Mouse (Mus musculus) hindbrain, postnatal 0 days (tissue): ENCODE measurements around the gene Gm11562. TPM values are rescaled to one million over a fixed set of nuclear protein-coding genes. Genes with fewer than 3 reads are reported as not detected.

ENCODE experiments used
- ATAC-seq: fragments of 200-750 bp; cut with Nextera tagmentation; 2 replicates; pipeline ENCODE4 v1.8.0; 2017; ENCODE audit warnings: mild to moderate bottlenecking, moderate TSS enrichment, moderate library complexity
- DNase-seq: peaks from one replicate; pipeline ENCODE4 v3.0.0-alpha.2; 2015; ENCODE audit warnings: low spot score
- H3K27ac ChIP-seq: fragments of 300-500 bp; sonication (generic); 2 replicates; pipeline ENCODE4 v1.5.1; 2014; ENCODE audit warnings: mild to moderate bottlenecking
- H3K27me3 ChIP-seq: fragments of 300-500 bp; sonication (generic); 2 replicates; pipeline ENCODE4 v1.6.1; 2014; ENCODE audit warnings: low read length, mixed read lengths; ENCODE audit not compliant: insufficient read depth
- H3K36me3 ChIP-seq: fragments of 300-500 bp; sonication (generic); 2 replicates; pipeline ENCODE4 v1.6.1; 2014; ENCODE audit warnings: low read length, mixed read lengths; ENCODE audit not compliant: insufficient read depth
- H3K4me1 ChIP-seq: fragments of 300-500 bp; sonication (generic); 2 replicates; pipeline ENCODE4 v1.6.1; 2014; ENCODE audit warnings: antibody characterized with exemption, low read length, mixed read lengths; ENCODE audit not compliant: insufficient read depth
- H3K4me2 ChIP-seq: fragments of 300-500 bp; sonication (generic); 2 replicates; pipeline ENCODE4 v1.6.1; 2014; ENCODE audit warnings: low read depth, mild to moderate bottlenecking, low read length, moderate library complexity, mixed read lengths
- H3K4me3 ChIP-seq: fragments of 300-500 bp; sonication (generic); 2 replicates; pipeline ENCODE4 v1.5.1; 2014; ENCODE audit warnings: low read length
- H3K9ac ChIP-seq: fragments of 300-500 bp; sonication (generic); replicated peaks from 2 replicates; pipeline ENCODE4 v1.6.1; 2014; ENCODE audit warnings: mild to moderate bottlenecking, low read length, moderate library complexity, mixed read lengths
- H3K9me3 ChIP-seq: fragments of 300-500 bp; sonication (generic); 2 replicates; pipeline ENCODE4 v1.6.1; 2016; ENCODE audit warnings: low read length, mixed read lengths
- CTCF ChIP-seq: IDR thresholded peaks from 2 replicates; pipeline ENCODE4 v1.5.1; 2016; ENCODE audit warnings: antibody characterized with exemption, control low read depth, low read depth
- WGBS: fragments of 180-500 bp; shearing (Covaris S2); extraction: QIAGEN DNeasy Blood & Tissue Kit; methylation state at CpG from one replicate; pipeline ENCODE4 v1.1.7; 2014; 5-methylcytosine and 5-hydroxymethylcytosine counted together
- polyA plus RNA-seq: library from polyadenylated mRNA; unstranded; fragments of >200 nt; fragmentation: Nextera tagmentation; extraction: Ambion mirVana; gene quantifications from 2 replicates; pipeline ENCODE4 v1.2.1, GENCODE M21; 2015
- total RNA-seq: library from RNA; depleted of rRNA; stranded (reverse); fragments of >200 nt; gene quantifications from 2 replicates; pipeline ENCODE4 v1.2.3, GENCODE M21; 2014

Gene Gm11562
- total and polyA plus RNA-seq, 2 experiments from 2014 or later: not detected

DNA sequence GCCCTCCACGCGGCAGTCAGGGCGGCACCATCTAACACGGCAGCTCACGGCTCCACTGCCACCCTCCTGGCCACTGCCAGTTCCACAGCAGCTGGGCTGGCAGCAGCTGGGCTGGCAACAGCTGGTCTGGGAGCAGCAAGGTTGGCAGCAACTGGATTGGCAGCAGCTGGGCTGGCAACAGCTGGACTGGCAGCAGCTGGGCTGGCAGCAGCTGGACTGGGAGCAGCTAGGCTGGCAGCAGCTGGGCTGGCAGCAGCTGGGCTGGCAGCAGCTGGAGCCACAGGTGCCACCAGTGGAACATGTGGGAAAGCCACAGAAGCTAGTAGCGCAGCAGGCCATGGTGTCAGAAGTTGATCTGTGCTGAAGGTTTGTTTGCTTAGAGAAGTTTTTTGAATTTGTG, 29.3 kb downstream of the Gm11562 start, which contains the start of gene Krtap1-3:
TSS of gene Krtap1-3 (minus strand) at position 359 of the 400 bp plus-strand sequence.
- 77% methylated on average over 6 of the region's 6 CpGs for WGBS
- Histone ChIP-seq H3K36me3 (no peaks in the 10 kb centered on the region), H3K27ac (no peak within 1 kb of the TSS), H3K27me3 (no peaks in the 10 kb centered on the region), H3K4me1 (no peaks in the 10 kb centered on the region), H3K9me3 (no peaks in the 10 kb centered on the region), H3K9ac (no peak within 1 kb of the TSS), H3K4me3 (no peak within 1 kb of the TSS), H3K4me2 (no peak within 1 kb of the TSS)
- TF ChIP-seq CTCF: no peak
- DNase-seq: no peak
- ATAC-seq: no peak

DNA sequence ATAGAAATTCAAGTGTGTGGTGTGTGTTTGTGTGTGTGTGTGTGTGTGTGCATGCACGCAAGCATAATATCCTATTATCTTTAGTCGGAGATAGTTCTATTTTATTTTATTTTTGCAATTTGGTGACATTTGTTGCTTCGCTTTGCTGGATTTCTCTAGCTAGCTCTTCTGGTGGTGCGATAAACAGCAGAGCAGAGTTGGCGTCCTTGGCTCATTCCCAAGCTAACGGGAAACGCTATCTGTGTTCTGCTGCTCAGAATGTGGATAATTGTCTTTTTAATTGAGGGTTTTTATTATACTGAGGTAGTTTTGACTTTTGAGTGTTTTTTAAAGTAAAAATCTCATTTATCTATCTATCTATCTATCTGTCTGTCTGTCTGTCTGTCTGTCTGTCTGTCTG, 35.1 kb downstream of the Gm11562 start:
- H3K27me3 ChIP-seq: no peaks in the 10 kb centered on the region
- no peaks in the 10 kb centered on the region for H3K4me1 ChIP-seq
- no peak overlapping the region for H3K4me3 ChIP-seq
- H3K27ac ChIP-seq: no peak overlapping the region
- no peak for TF ChIP-seq CTCF
- DNase-seq (no peak), ATAC-seq (no peak)
- H3K9me3 ChIP-seq: no peaks in the 10 kb centered on the region
- no peak overlapping the region for H3K4me2 ChIP-seq
- no peak overlapping the region for H3K9ac ChIP-seq
- 86% methylated on average over 7 of the region's 7 CpGs for WGBS
- no peaks in the 10 kb centered on the region for H3K36me3 ChIP-seq

DNA sequence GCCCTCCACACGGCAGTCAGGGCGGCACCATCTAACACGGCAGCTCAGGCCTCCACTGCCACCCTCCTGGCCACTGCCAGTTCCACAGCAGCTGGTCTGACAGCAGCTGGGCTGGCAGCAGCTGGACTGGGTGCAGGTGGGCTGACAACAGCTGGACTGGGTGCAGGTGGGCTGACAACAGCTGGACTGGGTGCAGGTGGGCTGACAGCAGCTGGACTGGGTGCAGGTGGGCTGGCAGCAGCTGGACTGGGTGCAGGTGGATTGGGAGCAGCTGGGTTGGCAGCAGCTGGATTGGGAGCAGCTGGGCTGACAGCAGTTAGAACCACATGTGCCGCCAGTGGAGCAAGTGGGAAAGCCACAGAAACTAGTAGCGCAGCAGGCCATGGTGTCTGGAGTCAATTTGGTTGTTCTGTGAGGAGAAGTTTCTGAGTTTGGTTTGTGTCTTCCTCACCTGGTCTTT, 37.0 kb downstream of the Gm11562 start, which contains the start of gene Krtap1-4:
TSS of gene Krtap1-4 (minus strand) at position 410 of the 460 bp plus-strand sequence.
- no peaks in the 10 kb centered on the region for H3K36me3 ChIP-seq
- no peak within 1 kb of the TSS for H3K9ac ChIP-seq
- no peaks in the 10 kb centered on the region for H3K9me3 ChIP-seq
- no peaks in the 10 kb centered on the region for H3K4me1 ChIP-seq
- H3K27me3 ChIP-seq: no peaks in the 10 kb centered on the region
- no peak for DNase-seq
- H3K27ac ChIP-seq: no peak within 1 kb of the TSS
- ATAC-seq: no peak
- 69% methylated on average over 5 of the region's 5 CpGs for WGBS
- H3K4me2 ChIP-seq: no peak within 1 kb of the TSS
- no peak for TF ChIP-seq CTCF
- H3K4me3 ChIP-seq: no peak within 1 kb of the TSS

DNA sequence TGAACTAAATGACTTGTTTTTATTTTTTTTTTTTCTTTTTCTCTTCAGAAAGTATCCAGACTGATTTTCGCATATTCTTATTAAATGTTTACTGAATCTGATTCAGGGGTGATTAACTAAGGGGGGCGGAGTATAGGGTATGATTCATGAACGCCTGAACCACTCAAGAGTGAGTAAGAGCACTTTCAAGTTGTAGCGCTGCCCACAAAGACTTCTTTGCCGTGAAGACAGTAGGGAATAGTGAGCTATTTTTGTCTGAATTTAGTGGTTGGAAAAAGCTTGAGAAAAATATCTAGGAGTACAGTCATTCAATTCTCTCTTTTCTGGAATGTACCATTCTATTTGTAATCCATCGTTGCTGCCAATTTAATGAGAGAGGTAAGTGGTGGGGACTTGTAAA, 38.7 kb downstream of the Gm11562 start:
- no peak overlapping the region for H3K4me2 ChIP-seq
- no peak for ATAC-seq
- whole genome bisulfite sequencing: 86% methylated on average over 6 of the region's 6 CpGs
- H3K27me3 ChIP-seq: no peaks in the 10 kb centered on the region
- H3K4me3 ChIP-seq: no peak overlapping the region
- TF ChIP-seq CTCF: no peak
- H3K27ac ChIP-seq: no peak overlapping the region
- DNase-seq: no peak
- no peaks in the 10 kb centered on the region for H3K36me3 ChIP-seq
- no peaks in the 10 kb centered on the region for H3K9me3 ChIP-seq
- H3K4me1 ChIP-seq: no peaks in the 10 kb centered on the region
- H3K9ac ChIP-seq: no peak overlapping the region

DNA sequence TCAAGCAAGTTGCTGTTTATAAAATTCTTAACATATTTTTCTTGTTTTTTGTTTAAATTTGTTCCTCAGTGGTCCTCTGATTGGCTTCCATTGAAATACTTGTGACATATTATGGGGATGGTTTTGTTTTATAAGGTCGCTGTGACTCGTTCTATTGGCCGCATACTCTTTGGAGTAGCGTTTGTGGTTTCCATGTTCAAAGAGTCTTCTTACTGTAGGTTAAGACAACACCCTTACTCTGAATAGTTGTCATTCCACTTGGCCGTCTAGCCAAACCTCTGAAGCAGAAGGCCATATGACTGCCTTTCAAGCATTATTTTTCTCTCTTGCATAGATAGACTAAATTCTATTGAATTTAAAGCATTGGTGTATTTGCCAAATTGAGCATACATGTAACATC, 39.2 kb downstream of the Gm11562 start:
- Histone ChIP-seq H3K9me3 (no peaks in the 10 kb centered on the region), H3K4me3 (no peak overlapping the region), H3K4me1 (no peaks in the 10 kb centered on the region), H3K4me2 (no peak overlapping the region), H3K27ac (no peak overlapping the region), H3K36me3 (no peaks in the 10 kb centered on the region), H3K9ac (no peak overlapping the region), H3K27me3 (no peaks in the 10 kb centered on the region)
- WGBS: 92% methylated on average over 5 of the region's 5 CpGs
- no peak for DNase-seq
- ATAC-seq: no peak
- no peak for TF ChIP-seq CTCF

DNA sequence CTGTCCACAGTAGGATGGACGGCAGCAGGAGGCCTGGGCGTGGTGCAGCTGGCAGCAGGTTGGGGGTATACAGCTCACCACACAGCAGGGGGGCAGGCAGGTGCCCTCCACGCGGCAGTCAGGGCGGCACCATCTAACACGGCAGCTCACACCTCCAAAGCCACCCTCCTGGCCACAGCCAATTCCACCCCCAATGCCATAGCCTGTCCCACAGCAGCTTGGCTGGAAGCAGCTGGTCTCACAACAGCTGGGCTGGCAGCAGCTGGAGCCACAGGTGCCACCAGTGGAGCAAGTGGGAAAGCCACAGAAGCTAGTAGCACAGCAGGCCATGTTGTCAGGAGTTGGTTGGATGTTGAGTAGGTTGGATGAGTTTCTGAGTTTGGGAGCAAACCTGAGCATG, 39.6 kb downstream of the Gm11562 start, which contains the start of gene Krtap1-5:
TSS of gene Krtap1-5 (minus strand) at position 381 of the 400 bp plus-strand sequence.
- no peak for DNase-seq
- ATAC-seq: no peak
- Histone ChIP-seq H3K4me2 (no peak within 1 kb of the TSS), H3K27ac (no peak within 1 kb of the TSS), H3K27me3 (no peaks in the 10 kb centered on the region), H3K4me1 (no peaks in the 10 kb centered on the region), H3K36me3 (no peaks in the 10 kb centered on the region), H3K9ac (no peak within 1 kb of the TSS), H3K4me3 (no peak within 1 kb of the TSS), H3K9me3 (no peaks in the 10 kb centered on the region)
- 85% methylated on average over 6 of the region's 6 CpGs for WGBS
- no peak for TF ChIP-seq CTCF

DNA sequence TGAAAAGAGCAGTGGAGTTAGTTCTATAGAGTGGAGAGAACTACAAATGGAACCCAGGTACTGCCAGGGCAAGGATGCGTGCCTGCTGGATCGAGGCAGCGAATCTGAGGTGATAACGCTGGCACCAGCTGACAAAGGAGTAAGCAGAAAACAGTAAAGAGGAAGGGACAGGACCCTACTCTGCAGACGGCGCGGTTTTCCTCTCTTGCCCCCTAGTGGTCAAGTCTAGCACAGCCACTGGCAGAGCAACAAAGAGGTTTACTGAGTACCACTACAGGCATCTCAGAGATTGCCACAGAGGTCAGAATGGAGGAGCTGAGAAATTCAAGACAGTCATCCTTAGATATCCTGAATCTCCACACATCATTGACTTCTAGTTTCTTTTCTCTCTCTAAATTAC, 46.1 kb downstream of the Gm11562 start:
- no peaks in the 10 kb centered on the region for H3K27me3 ChIP-seq
- no peak overlapping the region for H3K27ac ChIP-seq
- ATAC-seq: peak; percentile 79; the same call in 1 of the 2 replicates
- 4% methylated on average over 7 of the region's 7 CpGs for WGBS
- no peak overlapping the region for H3K4me3 ChIP-seq
- H3K9ac ChIP-seq: no peak overlapping the region
- H3K9me3 ChIP-seq: no peaks in the 10 kb centered on the region
- peak overlapping the region; percentile 40 for H3K4me2 ChIP-seq
- H3K4me1 ChIP-seq: no peaks in the 10 kb centered on the region
- no peaks in the 10 kb centered on the region for H3K36me3 ChIP-seq
- DNase-seq: peak; percentile 86
- peak; percentile 93 for TF ChIP-seq CTCF
